Mouse (Mus musculus): ENCODE data around the gene Hmga2.

DNA sequence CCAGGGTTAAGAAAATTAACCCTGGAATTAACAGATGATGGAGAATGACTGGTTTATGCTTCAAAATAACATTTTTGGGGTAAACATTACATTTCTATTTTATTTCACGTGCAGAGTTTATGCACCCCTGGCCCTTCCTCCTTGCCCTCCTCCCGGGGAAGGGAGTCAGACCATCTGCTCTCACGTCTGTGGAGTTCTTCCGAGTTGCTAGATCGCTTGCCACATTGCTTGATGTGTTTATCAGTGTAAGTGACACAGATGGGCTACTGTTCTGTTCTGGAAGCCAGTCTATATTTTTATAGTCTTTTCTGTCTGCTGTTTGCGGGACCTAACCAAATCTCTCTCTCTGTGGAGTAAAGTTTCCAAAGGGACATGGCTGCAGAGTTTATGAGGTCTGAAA lies 80.7 kb downstream of the Hmga2 start:
- TF ChIP-seq GATA1 (IDR thresholded peaks at IDR 0.05; ENCODE audit: borderline replicate concordance, low read length) = no peak
- no peak for TF ChIP-seq FLI1 (IDR thresholded peaks at IDR 0.05; ENCODE audit: low read length)
